26 mouse cellular contexts compared by ENCODE assay signal in the genomic region with DNA sequence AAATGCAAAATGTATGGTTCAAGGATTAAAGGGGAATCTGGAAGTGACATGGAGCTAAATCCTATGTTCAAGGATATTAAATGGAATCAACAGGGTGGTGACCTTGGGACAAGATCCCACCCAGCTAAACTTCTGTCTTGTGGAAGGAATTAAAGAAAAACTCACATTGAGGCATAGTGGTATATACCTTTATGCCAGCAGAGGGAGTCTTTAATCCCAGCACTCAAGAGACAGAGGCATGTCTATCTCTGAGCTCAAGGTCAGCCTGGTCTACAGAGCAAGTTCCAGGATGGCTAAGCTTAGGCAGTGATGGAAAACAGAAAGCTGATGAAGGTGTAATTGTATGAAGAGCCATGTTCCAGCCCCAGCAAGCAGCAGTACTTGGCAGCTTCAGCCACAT. TPM values are rescaled to one million over a fixed set of nuclear protein-coding genes. Genes with fewer than 3 reads are reported as not detected.
A peak's percentile ranks its signal among the peaks of the same experiment; 100 is the strongest.
DNase-seq lines count a peak whose midpoint lies in the region; ATAC-seq and TF ChIP-seq lines count a peak whose summit lies in the region.
"Had no signal": no experiment of that assay in that cellular context is flagged by ENCODE, and none has a peak within 500 bp of the region (broad histone marks: within the 10 kb centered on the region; RNA-seq: fewer than 3 reads in every experiment).

No protein-coding gene starts in this region.

- no peak for TF ChIP-seq EP300 in CH12.LX (IDR thresholded peaks at IDR 0.05; ENCODE audit: low read length)

- no peak overlapping the region for H3K9ac ChIP-seq in kidney, postnatal 0 days (ENCODE audit: low read depth, low read length)
- H3K9ac ChIP-seq in CH12.LX (ENCODE audit: insufficient read depth, low read depth) = no peak overlapping the region
- H3K9ac ChIP-seq: forebrain, embryonic 12.5 days; liver, embryonic 15.5 days; neural tube, embryonic 12.5 days had no signal

- ATAC-seq in kidney, postnatal 0 days (replicated peaks; ENCODE audit: low FRiP score, low read depth) = no peak

- no peak overlapping the region for H3K4me2 ChIP-seq in kidney, postnatal 0 days (ENCODE audit: low read length)
- H3K4me2 ChIP-seq in CH12.LX (ENCODE audit: insufficient read depth, low read depth, poor library complexity, severe bottlenecking) = no peak overlapping the region
- H3K4me2 ChIP-seq: forebrain, embryonic 12.5 days; liver, embryonic 15.5 days; neural tube, embryonic 12.5 days had no signal

- in situ Hi-C loops in CH12.LX (cut with MboI; ENCODE audit: low pct_ligation_motif_present, low pct_unique_long_range_greater_than_20kb, low sequenced_read_pairs) = no loop called here

- no peaks in the 10 kb centered on the region for H3K36me3 ChIP-seq in kidney, postnatal 0 days (ENCODE audit: insufficient read depth, low read length)
- no peaks in the 10 kb centered on the region for H3K36me3 ChIP-seq in CH12.LX (replicated peaks in 1 of 2; ENCODE audit: control insufficient read depth in 1 of 2, insufficient read depth in 1 of 2, low read length in 1 of 2)
- H3K36me3 ChIP-seq in hindbrain, embryonic 10.5 days = no peaks in the 10 kb centered on the region
- H3K36me3 ChIP-seq: forebrain, embryonic 12.5 days; liver, embryonic 15.5 days; midbrain, embryonic 10.5 days; neural tube, embryonic 12.5 days had no signal

- TF ChIP-seq POLR2A in CH12.LX (IDR thresholded peaks at IDR 0.05; ENCODE audit: low read depth, low read length) = no peak

- no peaks in the 10 kb centered on the region for H3K27me3 ChIP-seq in kidney, postnatal 0 days (ENCODE audit: insufficient read depth, low read length)
- H3K27me3 ChIP-seq in CH12.LX (replicated peaks) = peaks cover 41% of the 10 kb centered on the region
- H3K27me3 ChIP-seq in hindbrain, embryonic 10.5 days (ENCODE audit: insufficient read depth, poor library complexity, severe bottlenecking) = no peaks in the 10 kb centered on the region
- H3K27me3 ChIP-seq: forebrain, embryonic 12.5 days; liver, embryonic 15.5 days; neural tube, embryonic 12.5 days had no signal

- dilution Hi-C loops in CH12.LX (cut with MboI; ENCODE audit: extremely low pct_ligation_motif_present, extremely low pct_unique_long_range_greater_than_20kb, low sequenced_read_pairs) = no loop called here

- no peaks in the 10 kb centered on the region for H3K9me3 ChIP-seq in kidney, postnatal 0 days (replicated peaks; ENCODE audit: low read length)
- peaks cover 6% of the 10 kb centered on the region for H3K9me3 ChIP-seq in CH12.LX (replicated peaks; ENCODE audit: low read length)
- H3K9me3 ChIP-seq in hindbrain, embryonic 10.5 days = no peaks in the 10 kb centered on the region
- H3K9me3 ChIP-seq: forebrain, embryonic 12.5 days; liver, embryonic 15.5 days; neural tube, embryonic 12.5 days had no signal

- H3K27ac ChIP-seq in kidney, postnatal 0 days = no peak overlapping the region
- no peak overlapping the region for H3K27ac ChIP-seq in CH12.LX (ENCODE audit: insufficient read depth, low read depth)
- H3K27ac ChIP-seq in hindbrain, embryonic 10.5 days = no peak overlapping the region
- H3K27ac ChIP-seq: forebrain, embryonic 12.5 days; liver, embryonic 15.5 days; midbrain, embryonic 10.5 days; neural tube, embryonic 12.5 days had no signal

- DNase-seq in kidney, postnatal 0 days (ENCODE audit: low spot score) = no peak
- DNase-seq in kidney, adult 18-20 months = no peak
- DNase-seq in 3T3-L1 (ENCODE audit: low read depth, low spot score) (peak; percentile 5), CH12.LX (ENCODE audit: extremely low read depth) (peak; percentile 3)
- DNase-seq in induced T-regulatory cell, adult 2 months (ENCODE audit: low read depth) = peak; percentile 26
- DNase-seq in hindbrain, embryonic 10.5 days (ENCODE audit: low spot score) = no peak
- no peak for DNase-seq in testis, postnatal 10 days (ENCODE audit: low spot score)
- no peak for DNase-seq in layer of hippocampus, adult 11-12 months (ENCODE audit: low spot score)
- DNase-seq: adrenal gland, adult 8-10 months; cerebellum, adult 8-10 months; gastrocnemius, postnatal 10 days; heart, adult 18-20 months; kidney, adult 9 months; kidney, postnatal 4 days; thymus, postnatal 14 days had no signal

- no peak overlapping the region for H3K4me3 ChIP-seq in kidney, postnatal 0 days (replicated peaks; ENCODE audit: low read depth, low read length)
- H3K4me3 ChIP-seq in CH12.LX (replicated peaks in 1 of 3; ENCODE audit: low read depth in 2 of 3, low read length in 2 of 3, poor library complexity in 1 of 3) = no peak overlapping the region
- H3K4me3 ChIP-seq in hindbrain, embryonic 10.5 days = no peak overlapping the region
- H3K4me3 ChIP-seq: forebrain, embryonic 12.5 days; liver, embryonic 15.5 days; midbrain, embryonic 10.5 days; neural tube, embryonic 12.5 days had no signal

- no peaks in the 10 kb centered on the region for H3K79me2 ChIP-seq in CH12.LX (replicated peaks; ENCODE audit: control insufficient read depth, extremely low read depth, insufficient read depth, poor library complexity, severe bottlenecking)

- no peak; the same call in none of the 2 replicates for TF ChIP-seq RAD21 in CH12.LX (IDR thresholded peaks at IDR 0.05; ENCODE audit: low read depth, low read length)

- H3K4me1 ChIP-seq in kidney, postnatal 0 days (replicated peaks; ENCODE audit: insufficient read depth, low read length) = no peaks in the 10 kb centered on the region
- no peaks in the 10 kb centered on the region for H3K4me1 ChIP-seq in CH12.LX (ENCODE audit: control insufficient read depth in 1 of 2, insufficient read depth in 2 of 2)
- H3K4me1 ChIP-seq in hindbrain, embryonic 10.5 days (replicated peaks) = no peaks in the 10 kb centered on the region
- H3K4me1 ChIP-seq: forebrain, embryonic 12.5 days; liver, embryonic 15.5 days; midbrain, embryonic 10.5 days; neural tube, embryonic 12.5 days had no signal

- TF ChIP-seq CTCF in kidney, postnatal 0 days (IDR thresholded peaks at IDR 0.05; ENCODE audit: low read depth) = peak; percentile 17; the same call in 1 of the 2 replicates
- peak; percentile 13 to 47; a peak in 3 of 4 replicates for TF ChIP-seq CTCF in CH12.LX (conservative IDR thresholded peaks at IDR 0.05 in 1 of 2, IDR thresholded peaks at IDR 0.05 in 1 of 2; ENCODE audit: low read depth in 2 of 2, low read length in 2 of 2)

TF ChIP-seq in CH12.LX, 34 proteins besides CTCF, POLR2A, EP300 and RAD21:
- TF ChIP-seq JUND (conservative IDR thresholded peaks at IDR 0.05; ENCODE audit: low read depth, low read length) (no peak), HCFC1 (IDR thresholded peaks at IDR 0.05; ENCODE audit: low read depth, low read length) (no peak), GABPA (IDR thresholded peaks at IDR 0.05; ENCODE audit: insufficient replicate concordance, low read depth, low read length) (no peak), SMC3 (IDR thresholded peaks at IDR 0.05; ENCODE audit: low read depth, low read length) (peak; percentile 26), USF1 (IDR thresholded peaks at IDR 0.05; ENCODE audit: low read depth, low read length) (no peak), RCOR1 (conservative IDR thresholded peaks at IDR 0.05; ENCODE audit: low read depth, low read length) (no peak), USF2 (conservative IDR thresholded peaks at IDR 0.05; ENCODE audit: low read depth, low read length) (no peak)
TF ChIP-seq in CH12.LX: peak in this region for 1.

RNA-seq across cellular contexts. Expression of a gene that starts 39.3 kb away (rescaled TPM):
- polyA plus RNA-seq in kidney, postnatal 0 days (2015; fragmentation: Nextera tagmentation; extraction: Ambion mirVana) = 4.2 and 4.7 TPM in 2 replicates
- not detected in 2 replicates for total RNA-seq in CH12.LX (2012; rRNA removed)
- not detected in 2 replicates for total RNA-seq in CH12.LX (2014; rRNA removed)
- not detected in 2 replicates for polyA plus RNA-seq in CH12.LX (2012; ENCODE audit: insufficient read length, low read depth)
- not detected in 2 replicates for polyA plus RNA-seq in hindbrain, embryonic 10.5 days (2016; fragmentation: Nextera tagmentation; extraction: Ambion mirVana)
- total RNA-seq: adrenal gland, adult 8-10 months; gastrocnemius, postnatal 10 days; heart, adult 18-20 months; layer of hippocampus, postnatal 25 days; left cerebral cortex, postnatal 25 days had no signal
- polyA plus RNA-seq: cortical plate, adult 2 months; forebrain, embryonic 12.5 days; heart, embryonic 14.5 days; hindbrain, embryonic 11.5 days; midbrain, embryonic 10.5 days; neural tube, embryonic 12.5 days had no signal

RNA-seq across cellular contexts. Expression of a gene that starts 48.8 kb away (rescaled TPM):
- polyA plus RNA-seq in kidney, postnatal 0 days (2015; fragmentation: Nextera tagmentation; extraction: Ambion mirVana) = not detected in 2 replicates
- total RNA-seq in CH12.LX (2012; rRNA removed) (0.21 TPM in 1 of 2 replicates, not detected in the other), CH12.LX (2014; rRNA removed) (0.34 TPM in 1 of 2 replicates, not detected in the other)
- polyA plus RNA-seq in CH12.LX (2012; ENCODE audit: insufficient read length, low read depth) = 0.38 TPM in 1 of 2 replicates, not detected in the other
- polyA plus RNA-seq in hindbrain, embryonic 10.5 days (2016; fragmentation: Nextera tagmentation; extraction: Ambion mirVana) = not detected in 2 replicates
- total RNA-seq: adrenal gland, adult 8-10 months; gastrocnemius, postnatal 10 days; heart, adult 18-20 months; layer of hippocampus, postnatal 25 days; left cerebral cortex, postnatal 25 days had no signal
- polyA plus RNA-seq: embryonic facial prominence, embryonic 11.5 days; forebrain, embryonic 12.5 days; heart, embryonic 14.5 days; hindbrain, embryonic 11.5 days; liver, embryonic 15.5 days; midbrain, embryonic 10.5 days; neural tube, embryonic 12.5 days; stomach, embryonic 14.5 days had no signal

Comparison
In these comparisons a context has a peak if more than half of its experiments do, and no peak if none do; other contexts are left out.
1. DNase-seq: peak in 3T3-L1 (single experiment), CH12.LX (single experiment) and induced T-regulatory cell, adult 2 months (single experiment); none in kidney, postnatal 0 days (single experiment), kidney, adult 18-20 months (single experiment), hindbrain, embryonic 10.5 days (single experiment), testis, postnatal 10 days (single experiment) and layer of hippocampus, adult 11-12 months (single experiment).